Mouse (Mus musculus) liver, embryonic 12.5 days (tissue): ENCODE data around the gene Gtf2ird1. TPM values are rescaled to one million over a fixed set of nuclear protein-coding genes. Genes with fewer than 3 reads are reported as not detected.
"Not testable (repeated sequence)": the region's sequence is repeated elsewhere in the genome, so short reads cannot be mapped to it uniquely, and the experiment has no call there.

ENCODE experiments used
- ATAC-seq: fragments of 200-750 bp; cut with Nextera tagmentation; 2 replicates; pipeline ENCODE4 v1.8.0; 2017; ENCODE audit warnings: moderate number of reproducible peaks, mild to moderate bottlenecking, moderate library complexity
- H3K27ac ChIP-seq: fragments of 300-500 bp; sonication (generic); 2 replicates; pipeline ENCODE4 v1.5.1; 2016; ENCODE audit warnings: mild to moderate bottlenecking
- H3K27me3 ChIP-seq: fragments of 300-500 bp; sonication (generic); replicated peaks from 2 replicates; pipeline ENCODE4 v1.6.1; 2016; ENCODE audit warnings: mild to moderate bottlenecking, moderate library complexity
- H3K36me3 ChIP-seq: fragments of 300-500 bp; sonication (generic); 2 replicates; pipeline ENCODE4 v1.6.1; 2016; ENCODE audit warnings: mild to moderate bottlenecking, moderate library complexity
- H3K4me1 ChIP-seq: fragments of 300-500 bp; sonication (generic); 2 replicates; pipeline ENCODE4 v1.6.1; 2016
- H3K4me2 ChIP-seq: fragments of 300-500 bp; sonication (generic); 2 replicates; pipeline ENCODE4 v1.6.1; 2016; ENCODE audit warnings: mild to moderate bottlenecking, moderate library complexity
- H3K4me3 ChIP-seq: fragments of 300-500 bp; sonication (generic); 2 replicates; pipeline ENCODE4 v1.5.1; 2016; ENCODE audit warnings: mild to moderate bottlenecking, moderate library complexity
- H3K9ac ChIP-seq: fragments of 300-500 bp; sonication (generic); 2 replicates; pipeline ENCODE4 v1.6.1; 2016; ENCODE audit warnings: mild to moderate bottlenecking, moderate library complexity
- H3K9me3 ChIP-seq: fragments of 300-500 bp; sonication (generic); replicated peaks from 2 replicates; pipeline ENCODE4 v1.6.1; 2016; ENCODE audit warnings: mild to moderate bottlenecking, moderate library complexity
- WGBS: fragments of 180-500 bp; shearing (Covaris S2); methylation state at CpG from one replicate; pipeline ENCODE4 v1.1.7; 2016; ENCODE audit not compliant: insufficient replicate concordance; 5-methylcytosine and 5-hydroxymethylcytosine counted together
- polyA plus RNA-seq: library from polyadenylated mRNA; unstranded; fragments of >200 nt; fragmentation: Nextera tagmentation; extraction: Ambion mirVana; gene quantifications from 2 replicates; pipeline ENCODE4 v1.2.1, GENCODE M21; 2016

Gtf2ird1 gene
- polyA plus RNA-seq, 1 experiment from 2014 or later, result 23.5 TPM

GRCm38 (mm10) chr5:134353117-134353516, 103.4 kb downstream of the Gtf2ird1 start:
- H3K27me3 ChIP-seq, result 0 out of 2 replicates have a peak, but pooled peaks cover 4% of the 10 kb centered on the region
- 60% methylated on average over 4 of the region's 4 CpGs for WGBS
- no peak overlapping the region for H3K4me3 ChIP-seq

GRCm38 (mm10) chr5:134352527-134353001, 104.0 kb downstream of the Gtf2ird1 start:
- Histone ChIP-seq H3K9ac (no peak overlapping the region), H3K9me3 (no peaks in the 10 kb centered on the region), H3K36me3 (peaks cover 5% of the 10 kb centered on the region; the same call in 1 of the 2 replicates), H3K4me1 (peaks cover 18% of the 10 kb centered on the region), H3K4me2 (no peak overlapping the region), H3K4me3 (no peak overlapping the region), H3K27ac (no peak overlapping the region), H3K27me3 (0 out of 2 replicates have a peak, but pooled peaks cover 4% of the 10 kb centered on the region)
- ATAC-seq, result no peak
- WGBS, result 46% methylated on average over 3 of the region's 3 CpGs

More at GRCm38 (mm10) chr5:134353117-134353516, 103.4 kb downstream of the Gtf2ird1 start:
- ATAC-seq, result no peak
- no peaks in the 10 kb centered on the region for H3K9me3 ChIP-seq
- peaks cover 5% of the 10 kb centered on the region; the same call in 1 of the 2 replicates for H3K36me3 ChIP-seq
- H3K4me1 ChIP-seq, result peaks cover 18% of the 10 kb centered on the region
- no peak overlapping the region for H3K9ac ChIP-seq
- H3K27ac ChIP-seq, result no peak overlapping the region
- H3K4me2 ChIP-seq, result no peak overlapping the region

GRCm38 (mm10) chr5:134350660-134351059, 105.9 kb downstream of the Gtf2ird1 start:
- Histone ChIP-seq H3K27me3 (0 out of 2 replicates have a peak, but pooled peaks cover 4% of the 10 kb centered on the region), H3K9ac (peak overlapping the region; percentile 31), H3K27ac (no peak overlapping the region), H3K4me2 (peak overlapping the region; percentile 47), H3K4me3 (0 out of 2 replicates have a peak overlapping the region, but pooled peaks have one; percentile 11), H3K4me1 (peaks cover 18% of the 10 kb centered on the region), H3K36me3 (no peaks in the 10 kb centered on the region), H3K9me3 (no peaks in the 10 kb centered on the region)
- WGBS, result 9% methylated on average over 10 of the region's 10 CpGs
- peak; percentile 93 for ATAC-seq

- Histone ChIP-seq H3K4me1 (peaks cover 24% of the 10 kb centered on the region), H3K4me3 (no peak overlapping the region), H3K4me2 (no peak overlapping the region), H3K9me3 (no peaks in the 10 kb centered on the region), H3K9ac (no peak overlapping the region), H3K36me3 (no peaks in the 10 kb centered on the region), H3K27me3 (0 out of 2 replicates have a peak, but pooled peaks cover 4% of the 10 kb centered on the region), H3K27ac (no peak overlapping the region)
- WGBS, result 66% methylated on average over 2 of the region's 2 CpGs
- no peak for ATAC-seq
Observed at GRCm38 (mm10) chr5:134347066-134347465, 109.5 kb downstream of the Gtf2ird1 start.

GRCm38 (mm10) chr5:134345449-134345848, 111.1 kb downstream of the Gtf2ird1 start:
- Histone ChIP-seq H3K4me1 (peaks cover 14% of the 10 kb centered on the region), H3K4me2 (no peak overlapping the region), H3K9ac (no peak overlapping the region), H3K27me3 (0 out of 2 replicates have a peak, but pooled peaks cover 4% of the 10 kb centered on the region), H3K9me3 (no peaks in the 10 kb centered on the region), H3K27ac (no peak overlapping the region), H3K4me3 (no peak overlapping the region), H3K36me3 (no peaks in the 10 kb centered on the region)
- 81% methylated on average over 9 of the region's 9 CpGs for WGBS
- no peak for ATAC-seq

GRCm38 (mm10) chr5:134344076-134344475, 112.4 kb downstream of the Gtf2ird1 start:
- H3K27me3 ChIP-seq, result no peaks in the 10 kb centered on the region
- no peak overlapping the region for H3K4me2 ChIP-seq
- H3K4me1 ChIP-seq, result peaks cover 9% of the 10 kb centered on the region; the same call in 1 of the 2 replicates
- 71% methylated on average over 8 of the region's 8 CpGs for WGBS
- no peak overlapping the region for H3K27ac ChIP-seq
- no peak overlapping the region for H3K9ac ChIP-seq
- no peak for ATAC-seq
- no peaks in the 10 kb centered on the region for H3K36me3 ChIP-seq
- H3K9me3 ChIP-seq, result no peaks in the 10 kb centered on the region
- H3K4me3 ChIP-seq, result no peak overlapping the region

- 56% methylated on average over 4 of the region's 4 CpGs for WGBS
- ATAC-seq, H3K27me3 ChIP-seq, H3K4me3 ChIP-seq, H3K9me3 ChIP-seq, H3K4me2 ChIP-seq, H3K4me1 ChIP-seq, H3K9ac ChIP-seq, H3K27ac ChIP-seq, H3K36me3 ChIP-seq: not testable (repeated sequence)
Observed at GRCm38 (mm10) chr5:134343530-134343929, 113.0 kb downstream of the Gtf2ird1 start.

GRCm38 (mm10) chr5:134342503-134343205, 113.9 kb downstream of the Gtf2ird1 start:
- Histone ChIP-seq H3K4me1 (peaks cover 9% of the 10 kb centered on the region; the same call in 1 of the 2 replicates), H3K4me3 (no peak overlapping the region)

GRCm38 (mm10) chr5:134341721-134342120, 114.8 kb downstream of the Gtf2ird1 start:
- 81% methylated on average over 5 of the region's 5 CpGs for WGBS
- Histone ChIP-seq H3K9me3 (no peaks in the 10 kb centered on the region), H3K9ac (no peak overlapping the region), H3K27ac (no peak overlapping the region), H3K27me3 (no peaks in the 10 kb centered on the region), H3K4me3 (no peak overlapping the region), H3K4me2 (no peak overlapping the region), H3K36me3 (no peaks in the 10 kb centered on the region), H3K4me1 (peaks cover 9% of the 10 kb centered on the region; the same call in 1 of the 2 replicates)
- no peak for ATAC-seq

More at GRCm38 (mm10) chr5:134342503-134343205, 113.9 kb downstream of the Gtf2ird1 start:
- no peak overlapping the region for H3K9ac ChIP-seq
- H3K4me2 ChIP-seq, result 0 out of 2 replicates have a peak overlapping the region, but pooled peaks have one; percentile 3
- peak; percentile 43; the same call in 1 of the 2 replicates for ATAC-seq
- H3K27ac ChIP-seq, result no peak overlapping the region
- no peaks in the 10 kb centered on the region for H3K27me3 ChIP-seq
- WGBS, result 46% methylated on average over 18 of the region's 18 CpGs
- no peaks in the 10 kb centered on the region for H3K9me3 ChIP-seq
- no peaks in the 10 kb centered on the region for H3K36me3 ChIP-seq

GRCm38 (mm10) chr5:134341321-134341720, 115.2 kb downstream of the Gtf2ird1 start:
- H3K27ac ChIP-seq, result no peak overlapping the region
- 66% methylated on average over 10 of the region's 10 CpGs for WGBS
- no peak for ATAC-seq
- no peak overlapping the region for H3K9ac ChIP-seq
- H3K36me3 ChIP-seq, result no peaks in the 10 kb centered on the region
- no peaks in the 10 kb centered on the region for H3K9me3 ChIP-seq
- peaks cover 9% of the 10 kb centered on the region; the same call in 1 of the 2 replicates for H3K4me1 ChIP-seq
- H3K4me3 ChIP-seq, result no peak overlapping the region
- H3K4me2 ChIP-seq, result no peak overlapping the region
- no peaks in the 10 kb centered on the region for H3K27me3 ChIP-seq

GRCm38 (mm10) chr5:134340101-134340522, 116.4 kb downstream of the Gtf2ird1 start:
- H3K36me3 ChIP-seq, result no peaks in the 10 kb centered on the region
- H3K27ac ChIP-seq, result no peak overlapping the region
- H3K4me1 ChIP-seq, result peaks cover 9% of the 10 kb centered on the region; the same call in 1 of the 2 replicates
- no peaks in the 10 kb centered on the region for H3K9me3 ChIP-seq
- ATAC-seq, result no peak
- no peak overlapping the region for H3K9ac ChIP-seq
- H3K4me3 ChIP-seq, result no peak overlapping the region
- no peak overlapping the region for H3K4me2 ChIP-seq
- H3K27me3 ChIP-seq, result no peaks in the 10 kb centered on the region
- 44% methylated on average over 6 of the region's 6 CpGs for WGBS

GRCm38 (mm10) chr5:134337012-134337411, 119.5 kb downstream of the Gtf2ird1 start:
- not testable (repeated sequence) for ATAC-seq, H3K9me3 ChIP-seq, H3K4me2 ChIP-seq, H3K36me3 ChIP-seq, H3K27me3 ChIP-seq, H3K9ac ChIP-seq, H3K4me3 ChIP-seq, H3K4me1 ChIP-seq, H3K27ac ChIP-seq
- WGBS, result 83% methylated on average over 2 of the region's 2 CpGs
